Mouse (Mus musculus) mesoderm, embryonic 11.5 days (tissue): ENCODE data around the gene Gm20388.

ENCODE experiments used
- DNase-seq: peaks from one replicate; pipeline ENCODE4 v3.0.0-alpha.2; 2012; ENCODE audit warnings: low read depth, low spot score

The Gm20388 gene

DNA sequence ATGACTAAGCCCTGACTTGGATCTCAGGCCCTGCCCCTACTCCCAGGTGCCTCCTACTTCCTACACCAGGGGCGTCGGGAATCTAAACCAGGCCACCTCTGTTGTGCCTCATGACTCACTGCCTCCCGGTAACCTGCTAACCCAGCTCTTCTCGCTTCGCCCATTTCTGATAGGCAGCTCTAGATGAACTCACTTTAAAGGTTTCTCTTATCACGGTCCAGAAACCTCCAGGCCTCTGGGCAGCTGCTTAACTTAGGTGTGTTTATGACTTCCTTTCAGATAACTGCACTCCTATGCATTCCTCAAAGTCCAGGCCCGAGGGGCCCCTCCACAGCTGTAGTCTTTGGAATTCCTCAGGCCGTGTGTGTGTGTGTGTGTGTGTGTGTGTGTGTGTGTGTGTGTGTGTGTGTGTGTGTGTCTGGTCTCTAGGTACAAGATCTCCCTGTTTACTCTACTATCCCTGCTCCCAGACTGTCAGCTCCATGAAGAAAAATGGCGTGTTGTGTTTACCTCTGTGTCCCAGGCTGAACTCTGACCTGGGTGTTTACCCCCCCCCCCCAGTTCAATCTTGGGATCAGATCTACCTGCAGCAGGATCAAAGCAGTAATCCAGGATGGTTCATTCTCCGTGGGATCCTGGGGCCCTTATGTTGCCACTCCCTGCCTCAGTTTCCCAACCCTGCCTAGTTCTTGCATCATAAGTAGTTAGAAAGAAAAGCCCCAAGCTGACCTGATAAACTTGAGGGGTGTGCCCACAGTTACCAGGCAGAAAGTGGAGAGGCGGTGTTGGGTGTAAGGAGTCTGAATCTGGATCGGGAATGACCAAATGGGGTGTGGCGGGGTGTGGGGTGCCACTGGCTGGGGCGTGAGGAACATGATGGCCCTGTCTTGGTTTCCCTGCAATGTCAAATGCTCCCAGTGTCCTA, 2725.5 kb downstream of the Gm20388 start:
- no peak for DNase-seq

GRCm38 (mm10) chr8:122636803-122637175, 2726.1 kb downstream of the Gm20388 start:
- DNase-seq, result no peak

GRCm38 (mm10) chr8:122637230-122637629, 2726.6 kb downstream of the Gm20388 start:
- DNase-seq, result no peak

- DNase-seq, result no peak
These were observed 2728.0 kb downstream of the Gm20388 start for GRCm38 (mm10) chr8:122638601-122639000.

DNA sequence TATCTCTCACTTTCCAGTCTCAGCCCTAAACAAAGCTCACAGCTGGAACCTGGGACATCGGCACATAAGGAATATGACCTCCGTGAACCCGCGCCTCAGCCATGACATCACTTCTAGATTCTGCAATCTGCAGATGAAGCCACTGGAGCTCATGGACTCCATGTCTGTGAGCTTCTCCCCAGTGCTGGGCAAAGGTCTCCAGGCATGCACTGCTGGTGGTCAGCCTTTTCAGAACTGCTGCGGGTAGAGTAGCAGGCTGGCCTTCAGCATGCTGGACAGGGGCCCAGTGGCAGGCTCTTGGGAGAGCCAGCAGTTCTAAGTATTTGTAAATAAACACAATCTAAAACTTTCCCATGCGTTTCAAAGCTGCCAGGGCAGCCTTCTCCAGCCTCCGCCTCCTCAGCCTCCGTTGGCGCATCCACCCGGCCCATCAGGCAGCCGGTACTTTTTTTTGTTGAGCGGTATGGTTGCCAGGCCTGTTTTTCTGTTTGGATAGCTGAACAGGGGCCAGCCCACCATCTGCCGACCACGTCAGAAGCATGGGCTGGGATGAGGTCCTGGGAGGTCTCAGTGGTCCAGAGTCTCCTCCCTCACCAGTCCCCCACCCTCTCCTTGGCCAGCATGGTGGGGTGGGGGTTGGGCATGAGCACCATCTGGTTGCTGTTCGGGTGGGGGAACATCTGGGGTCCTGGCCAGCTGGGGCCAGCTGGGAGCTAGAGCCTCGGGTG, 2729.0 kb downstream of the Gm20388 start:
- DNase-seq, result peak; percentile 69

- DNase-seq, result no peak
These were observed 2730.2 kb downstream of the Gm20388 start for GRCm38 (mm10) chr8:122640825-122641224.

GRCm38 (mm10) chr8:122641406-122641805, 2730.8 kb downstream of the Gm20388 start:
- DNase-seq, result no peak

DNA sequence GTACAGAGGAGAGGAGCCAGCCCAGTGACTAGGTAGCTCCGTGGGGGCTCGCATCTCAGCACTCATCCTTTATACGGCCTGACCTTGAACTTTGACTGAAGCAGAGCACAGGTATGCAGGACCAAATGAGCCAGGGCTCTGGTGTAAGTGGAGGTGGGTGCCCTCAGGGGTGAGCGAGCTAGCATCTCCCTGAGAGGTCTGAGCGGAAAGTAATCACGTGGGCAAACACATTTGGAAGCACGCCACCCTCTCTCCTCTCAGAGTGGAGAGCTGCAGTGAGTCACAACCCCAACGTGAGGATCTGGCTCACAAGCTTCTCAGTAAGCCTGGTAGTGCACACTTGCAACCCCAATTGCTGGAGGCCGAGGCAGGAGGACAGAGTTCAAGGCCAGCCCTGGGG, 2731.4 kb downstream of the Gm20388 start:
- DNase-seq, result no peak

GRCm38 (mm10) chr8:122644175-122644954, 2733.7 kb downstream of the Gm20388 start:
- DNase-seq, result no peak

GRCm38 (mm10) chr8:122646337-122646736, 2735.7 kb downstream of the Gm20388 start:
- DNase-seq, result no peak

DNA sequence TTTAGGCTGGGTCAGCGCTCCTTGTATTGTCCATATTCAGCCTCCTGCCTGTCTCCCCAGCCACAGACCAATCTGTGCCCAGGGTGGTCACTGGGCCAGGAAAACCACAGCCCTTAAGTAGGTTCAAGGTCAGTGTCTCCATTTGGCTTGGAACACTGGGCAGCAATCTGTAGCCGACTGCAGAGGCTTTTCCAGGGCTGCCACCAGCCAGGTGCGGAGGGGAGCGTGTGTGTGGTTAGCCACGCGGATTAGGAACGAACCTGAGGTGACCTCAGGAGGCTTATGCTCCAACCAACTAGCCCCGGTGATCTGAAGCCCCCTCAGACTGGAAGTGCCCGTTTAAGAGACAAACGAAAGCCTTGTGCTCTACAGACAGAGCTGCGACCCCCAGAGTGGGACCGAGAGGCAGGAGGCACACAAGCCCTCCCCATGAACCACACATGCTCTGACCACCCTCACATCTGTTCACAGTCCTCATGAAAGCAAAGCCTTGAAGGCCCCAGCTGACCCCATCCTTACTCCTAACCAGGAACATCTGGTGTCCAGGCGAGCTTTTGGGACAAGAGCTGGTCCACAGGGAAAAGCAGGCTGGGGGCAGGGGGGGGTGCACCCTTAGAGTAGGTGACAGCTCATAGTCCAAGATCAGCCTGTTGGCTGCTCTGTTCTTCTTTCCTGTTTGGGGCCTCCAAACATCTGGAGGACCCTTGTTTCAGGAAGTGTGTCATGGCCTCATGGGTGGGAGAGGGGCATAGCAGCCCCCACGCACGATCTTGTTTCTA, 2737.7 kb downstream of the Gm20388 start:
- no peak for DNase-seq

DNA sequence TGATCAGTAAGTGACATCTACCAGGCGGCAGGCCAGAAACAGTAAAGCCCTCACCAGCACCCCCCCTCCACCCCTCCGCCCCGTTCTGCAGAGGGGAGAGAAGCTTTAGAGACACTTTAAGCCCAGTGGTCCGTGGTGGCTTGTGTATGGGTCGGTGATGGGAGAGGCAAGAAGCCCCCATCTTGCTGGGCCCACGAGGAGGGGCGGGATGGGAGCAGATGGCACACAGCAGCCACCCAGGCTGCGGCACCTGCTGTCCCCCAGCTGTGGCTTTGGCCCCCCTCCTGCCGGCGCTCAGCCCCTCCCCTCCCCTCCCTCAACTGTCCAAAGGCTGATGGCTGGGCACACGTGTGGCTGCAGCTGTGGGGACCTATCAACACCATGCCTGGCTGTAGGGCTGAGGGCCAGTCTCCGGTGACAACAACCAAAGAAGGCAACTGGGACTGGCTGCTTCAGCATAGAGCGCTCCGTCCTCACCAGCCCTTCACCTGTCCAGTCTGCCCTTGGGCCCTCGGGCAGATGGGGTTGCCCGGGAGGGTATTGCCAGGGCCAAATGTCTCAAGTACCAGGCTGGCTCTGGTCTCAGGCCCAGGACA, 2740.8 kb downstream of the Gm20388 start:
- DNase-seq, result peak; percentile 43

DNA sequence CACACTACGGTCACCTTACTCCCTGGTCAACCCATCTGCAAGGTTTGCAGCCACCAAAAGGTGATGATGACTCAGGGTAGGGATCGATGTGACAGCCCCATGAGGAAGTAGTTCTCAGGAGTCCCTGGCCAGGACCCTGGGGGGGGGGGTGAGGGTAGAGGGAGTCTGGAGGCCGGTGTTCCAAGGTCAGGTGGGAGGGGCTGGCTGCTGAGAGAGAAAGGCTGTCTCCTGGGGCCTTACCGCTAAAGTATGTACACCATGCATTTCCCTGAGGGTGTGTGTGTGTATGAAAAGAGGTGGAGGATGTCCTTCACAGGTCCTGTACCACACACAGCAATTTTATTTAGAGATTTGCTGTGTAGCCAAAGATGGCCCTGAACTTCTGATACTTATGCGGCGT, 2742.0 kb downstream of the Gm20388 start:
- DNase-seq, result no peak

DNA sequence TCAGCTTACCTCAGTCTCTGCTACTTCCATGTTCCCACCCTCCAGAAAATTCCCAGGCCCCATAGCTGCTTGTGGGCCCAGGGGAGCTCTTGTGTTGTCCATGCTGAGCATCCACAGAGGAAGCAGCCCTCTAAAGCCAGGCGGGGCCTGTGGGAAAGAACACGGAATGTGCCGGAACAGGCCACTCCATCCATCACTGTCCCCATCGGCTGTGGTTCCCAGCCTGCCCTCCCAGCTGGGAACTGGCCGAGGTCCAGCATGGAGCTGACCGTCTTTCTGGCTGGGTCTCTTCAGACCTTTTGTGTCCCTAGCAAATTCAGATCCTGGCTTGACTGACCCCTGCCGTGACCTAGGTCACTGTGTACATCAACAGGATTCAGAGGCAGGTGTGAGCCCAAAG, 2744.1 kb downstream of the Gm20388 start:
- DNase-seq, result no peak

- DNase-seq, result no peak
These were observed 2745.7 kb downstream of the Gm20388 start for GRCm38 (mm10) chr8:122656056-122656999.

DNA sequence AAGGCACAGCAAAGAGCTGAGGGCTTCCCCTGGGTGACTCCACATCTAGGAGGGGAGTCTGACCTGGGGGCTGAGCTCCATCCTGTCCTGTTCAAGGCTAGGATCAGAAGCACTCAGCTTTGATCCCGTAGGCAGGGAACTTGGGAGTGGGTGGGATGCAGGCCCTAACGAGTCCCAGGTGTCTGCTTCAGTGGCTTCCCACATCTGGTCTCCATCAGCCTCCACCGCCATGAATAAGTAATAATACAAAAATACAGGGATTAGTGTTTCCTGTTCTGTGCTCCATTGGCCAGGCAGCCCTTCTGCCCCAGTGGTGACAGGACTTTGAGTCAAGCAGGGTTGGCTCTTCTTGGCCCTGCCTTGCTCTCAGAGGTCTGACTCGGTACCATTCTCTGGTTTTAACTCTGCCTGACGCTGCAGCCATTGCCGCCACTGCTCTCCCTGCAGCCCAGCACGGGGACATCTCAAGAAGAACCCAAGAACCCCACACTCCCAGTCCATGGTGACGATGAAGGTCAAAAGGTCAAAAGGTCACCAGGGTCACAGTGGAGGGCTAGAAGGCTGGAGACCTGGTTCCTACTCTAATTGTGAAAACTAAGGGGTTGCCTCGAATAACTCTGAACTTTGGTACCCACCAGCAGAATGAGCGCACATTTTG, 2747.6 kb downstream of the Gm20388 start:
- peak; percentile 74 for DNase-seq

DNA sequence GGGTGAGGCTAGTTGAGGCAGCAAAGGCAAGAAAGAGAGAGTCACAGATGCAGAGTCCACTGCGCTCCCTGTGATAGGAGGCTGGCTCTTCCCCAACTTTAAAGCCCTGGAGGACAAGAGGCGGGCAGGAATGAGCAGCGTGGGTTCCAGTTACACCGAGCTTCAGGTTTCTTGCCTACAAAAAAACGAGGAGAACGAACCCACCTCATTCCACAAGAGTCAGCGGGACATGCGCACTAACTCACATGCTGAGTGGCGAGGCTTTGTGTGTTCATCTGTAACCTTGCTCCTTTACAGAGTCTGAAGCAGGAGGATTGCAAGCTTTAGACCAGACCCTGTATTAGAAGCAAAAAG, 2748.1 kb downstream of the Gm20388 start:
- no peak for DNase-seq

GRCm38 (mm10) chr8:122660022-122660421, 2749.4 kb downstream of the Gm20388 start:
- DNase-seq, result no peak

DNA sequence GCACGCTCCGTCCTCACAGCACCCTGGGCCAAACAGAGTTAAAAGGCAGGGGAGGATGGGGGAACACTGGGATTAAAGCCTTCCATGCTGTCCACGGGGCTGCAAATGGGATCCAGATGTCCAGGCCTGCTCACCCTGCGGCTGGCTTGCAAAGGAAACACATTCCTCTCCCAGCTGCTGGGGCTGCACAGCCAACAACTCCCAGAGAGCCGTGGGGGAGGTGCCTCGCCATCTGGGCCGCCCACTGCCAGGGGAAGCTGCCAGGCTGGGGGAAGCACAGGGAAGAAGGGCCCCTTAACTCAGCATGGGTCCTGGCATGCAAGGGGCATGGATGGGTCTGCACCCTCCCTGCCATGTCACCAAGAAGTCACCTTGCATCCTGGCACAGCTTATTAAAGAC, 2750.5 kb downstream of the Gm20388 start:
- DNase-seq, result peak; percentile 89
